Mouse (Mus musculus): Measurements from ENCODE around the gene Atp6v0b.

GRCm38 (mm10) chr4:117866083-117866482, 21.1 kb downstream of the Atp6v0b start:
- no peak for TF ChIP-seq CTCF (IDR thresholded peaks at IDR 0.05; ENCODE audit: borderline replicate concordance, control insufficient read depth, extremely low read depth, insufficient read depth, low read length, poor library complexity)
- TF ChIP-seq POLR2A (IDR thresholded peaks at IDR 0.05; ENCODE audit: control insufficient read depth, extremely low read depth, insufficient read depth, low read length, poor library complexity) = no peak
